Mouse (Mus musculus) liver, embryonic 11.5 days (tissue): Measurements from ENCODE around the gene Nudt8. TPM values are rescaled to one million over a fixed set of nuclear protein-coding genes. Genes with fewer than 3 reads are reported as not detected.
"Not testable (repeated sequence)": the region's sequence is repeated elsewhere in the genome, so short reads cannot be mapped to it uniquely, and the experiment has no call there.

Experiments
- ATAC-seq: fragments of 200-750 bp; cut with Nextera tagmentation; replicated peaks from 2 replicates; pipeline ENCODE4 v1.8.0; 2017; ENCODE audit warnings: moderate number of reproducible peaks, mild to moderate bottlenecking, moderate TSS enrichment, moderate library complexity; ENCODE audit not compliant: low FRiP score
- DNase-seq: peaks from one replicate; pipeline ENCODE4 v3.0.0-alpha.2; 2017; ENCODE audit warnings: low spot score
- H3K27ac ChIP-seq: fragments of 300-500 bp; sonication (generic); 2 replicates; pipeline ENCODE4 v1.5.1; 2014; ENCODE audit warnings: mild to moderate bottlenecking, low read depth, low read length, control low read depth
- H3K27me3 ChIP-seq: fragments of 300-500 bp; sonication (generic); replicated peaks from 2 replicates; pipeline ENCODE4 v1.6.1; 2014; ENCODE audit warnings: low read length, mixed read lengths; ENCODE audit not compliant: control insufficient read depth, insufficient read depth
- H3K36me3 ChIP-seq: fragments of 300-500 bp; sonication (generic); 2 replicates; pipeline ENCODE4 v1.6.1; 2014; ENCODE audit warnings: mild to moderate bottlenecking, low read length, moderate library complexity, mixed read lengths; ENCODE audit not compliant: control insufficient read depth, insufficient read depth
- H3K4me1 ChIP-seq: fragments of 300-500 bp; sonication (generic); replicated peaks from 2 replicates; pipeline ENCODE4 v1.6.1; 2014; ENCODE audit warnings: low read length, mixed read lengths; ENCODE audit not compliant: control insufficient read depth, insufficient read depth
- H3K4me2 ChIP-seq: fragments of 300-500 bp; sonication (generic); 2 replicates; pipeline ENCODE4 v1.6.1; 2014; ENCODE audit warnings: mild to moderate bottlenecking, control low read depth, moderate library complexity
- H3K4me3 ChIP-seq: fragments of 300-500 bp; sonication (generic); 2 replicates; pipeline ENCODE4 v1.5.1; 2014; ENCODE audit warnings: low read depth, low read length, control low read depth
- H3K9ac ChIP-seq: fragments of 300-500 bp; sonication (generic); 2 replicates; pipeline ENCODE4 v1.6.1; 2014; ENCODE audit warnings: low read depth, low read length, control low read depth
- H3K9me3 ChIP-seq: fragments of 300-500 bp; sonication (generic); 2 replicates; pipeline ENCODE4 v1.6.1; 2016; ENCODE audit warnings: low read length, inconsistent platforms, mixed read lengths; ENCODE audit not compliant: control insufficient read depth
- WGBS: fragments of 180-500 bp; shearing (Covaris S2); extraction: QIAGEN DNeasy Blood & Tissue Kit; methylation state at CpG from one replicate; pipeline ENCODE4 v1.1.7; 2014; 5-methylcytosine and 5-hydroxymethylcytosine counted together
- polyA plus RNA-seq: library from polyadenylated mRNA; unstranded; fragments of >200 nt; fragmentation: Nextera tagmentation; extraction: Ambion mirVana; gene quantifications from 2 replicates; pipeline ENCODE4 v1.2.1, GENCODE M21; 2014

The Nudt8 gene
- polyA plus RNA-seq, 1 experiment from 2014 or later = 32.3 TPM

- H3K9me3 ChIP-seq = no peaks in the 10 kb centered on the region
- H3K9ac ChIP-seq = peak overlapping the region; percentile 9; the same call in 1 of the 2 replicates
- 51% methylated on average over 7 of the region's 7 CpGs for WGBS
- no peak overlapping the region for H3K4me2 ChIP-seq
- H3K4me1 ChIP-seq = peaks cover 13% of the 10 kb centered on the region; the same call in 1 of the 2 replicates
- DNase-seq (no peak), ATAC-seq (no peak)
- H3K36me3 ChIP-seq = no peaks in the 10 kb centered on the region
- no peaks in the 10 kb centered on the region for H3K27me3 ChIP-seq
- H3K4me3 ChIP-seq = no peak overlapping the region
- H3K27ac ChIP-seq = peak overlapping the region; percentile 51; the same call in 1 of the 2 replicates
These were observed 32.3 kb downstream of the Nudt8 start for GRCm38 (mm10) chr19:4032668-4033067.

- Histone ChIP-seq H3K27ac (peak overlapping the region; percentile 51; the same call in 1 of the 2 replicates), H3K9me3 (no peaks in the 10 kb centered on the region)
- 79% methylated on average over 3 of the region's 3 CpGs for WGBS
These were observed 32.9 kb downstream of the Nudt8 start for GRCm38 (mm10) chr19:4033298-4033697.

GRCm38 (mm10) chr19:4033742-4034141 lies 33.4 kb downstream of the Nudt8 start:
- Histone ChIP-seq H3K9me3 (no peaks in the 10 kb centered on the region), H3K36me3 (no peaks in the 10 kb centered on the region), H3K4me1 (peaks cover 18% of the 10 kb centered on the region; the same call in 1 of the 2 replicates), H3K27me3 (no peaks in the 10 kb centered on the region), H3K27ac (peak overlapping the region; percentile 25; the same call in 1 of the 2 replicates), H3K4me3 (no peak overlapping the region), H3K9ac (no peak overlapping the region), H3K4me2 (no peak overlapping the region)
- WGBS = 63% methylated on average over 5 of the region's 5 CpGs
- no peak for DNase-seq
- ATAC-seq = no peak

More at GRCm38 (mm10) chr19:4033298-4033697, 32.9 kb downstream of the Nudt8 start:
- Histone ChIP-seq H3K4me1 (peaks cover 17% of the 10 kb centered on the region; the same call in 1 of the 2 replicates), H3K4me2 (no peak overlapping the region), H3K9ac (no peak overlapping the region), H3K27me3 (no peaks in the 10 kb centered on the region), H3K36me3 (no peaks in the 10 kb centered on the region), H3K4me3 (no peak overlapping the region)
- no peak for DNase-seq
- no peak for ATAC-seq

- no peak overlapping the region; the same call in 1 of the 2 replicates for H3K27ac ChIP-seq
- no peak for ATAC-seq
- H3K27me3 ChIP-seq = no peaks in the 10 kb centered on the region
- H3K4me3 ChIP-seq = peak overlapping the region; percentile 13
- 69% methylated on average over 12 of the region's 12 CpGs for WGBS
- peak overlapping the region; percentile 60 for H3K4me2 ChIP-seq
- no peaks in the 10 kb centered on the region for H3K36me3 ChIP-seq
- no peaks in the 10 kb centered on the region for H3K9me3 ChIP-seq
- DNase-seq = no peak
- peaks cover 18% of the 10 kb centered on the region; the same call in 1 of the 2 replicates for H3K4me1 ChIP-seq
- peak overlapping the region; percentile 25; the same call in 1 of the 2 replicates for H3K9ac ChIP-seq
These were observed 36.1 kb downstream of the Nudt8 start for GRCm38 (mm10) chr19:4036327-4037045.

GRCm38 (mm10) chr19:4037154-4037787 lies 36.9 kb downstream of the Nudt8 start:
- not testable (repeated sequence) for ATAC-seq, H3K36me3 ChIP-seq, H3K9me3 ChIP-seq, DNase-seq, H3K27me3 ChIP-seq
- Histone ChIP-seq H3K4me1 (peaks cover 18% of the 10 kb centered on the region; the same call in 1 of the 2 replicates), H3K27ac (peak overlapping the region; percentile 84), H3K4me2 (peak overlapping the region; percentile 77), H3K4me3 (peak overlapping the region; percentile 73), H3K9ac (peak overlapping the region; percentile 88)
- 28% methylated on average over 7 of the region's 8 CpGs for WGBS

GRCm38 (mm10) chr19:4037788-4038232 lies 37.4 kb downstream of the Nudt8 start, which contains the start of gene Gstp1:
Gene Gstp1, minus strand, starts transcription at chr19:4037985.
- DNase-seq (peak; percentile 88), ATAC-seq (peak; percentile 87)
- Histone ChIP-seq H3K4me2 (peak within 1 kb of the TSS; percentile 77), H3K4me3 (peak within 1 kb of the TSS; percentile 73), H3K27ac (peak within 1 kb of the TSS; percentile 84), H3K27me3 (no peaks in the 10 kb centered on the region), H3K4me1 (peaks cover 13% of the 10 kb centered on the region; the same call in 1 of the 2 replicates), H3K9me3 (no peaks in the 10 kb centered on the region), H3K9ac (peak within 1 kb of the TSS; percentile 88), H3K36me3 (no peaks in the 10 kb centered on the region)
- WGBS = 0% methylated on average over 26 of the region's 26 CpGs

- not testable (repeated sequence) for ATAC-seq, H3K9ac ChIP-seq, DNase-seq, H3K36me3 ChIP-seq, H3K4me2 ChIP-seq, H3K27me3 ChIP-seq, H3K9me3 ChIP-seq, H3K4me3 ChIP-seq, H3K27ac ChIP-seq
- WGBS = 80% methylated on average over 5 of the region's 5 CpGs
- H3K4me1 ChIP-seq = peaks cover 15% of the 10 kb centered on the region; the same call in 1 of the 2 replicates
These were observed 40.6 kb downstream of the Nudt8 start for GRCm38 (mm10) chr19:4040941-4041340.

- not testable (repeated sequence) for H3K4me3 ChIP-seq, H3K4me2 ChIP-seq, H3K27ac ChIP-seq, H3K27me3 ChIP-seq, H3K36me3 ChIP-seq, H3K9ac ChIP-seq, H3K9me3 ChIP-seq, ATAC-seq, DNase-seq
- H3K4me1 ChIP-seq = peaks cover 15% of the 10 kb centered on the region
- 93% methylated on average over 3 of the region's 4 CpGs for WGBS
These were observed 41.1 kb downstream of the Nudt8 start for GRCm38 (mm10) chr19:4041500-4041899.
